Mouse (Mus musculus) urinary bladder, postnatal 36 days (tissue): ENCODE results near the gene Rbm31y.
"Not testable (repeated sequence)": the region's sequence is repeated elsewhere in the genome, so short reads cannot be mapped to it uniquely, and the experiment has no call there.

ENCODE experiments used
- DNase-seq, 2 experiments: peaks; one replicate each; pipeline ENCODE4 v3.0.0; 2022; ENCODE audit warnings: low spot score in 2 of 2, mixed read lengths in 1 of 2

Gene Rbm31y

DNA sequence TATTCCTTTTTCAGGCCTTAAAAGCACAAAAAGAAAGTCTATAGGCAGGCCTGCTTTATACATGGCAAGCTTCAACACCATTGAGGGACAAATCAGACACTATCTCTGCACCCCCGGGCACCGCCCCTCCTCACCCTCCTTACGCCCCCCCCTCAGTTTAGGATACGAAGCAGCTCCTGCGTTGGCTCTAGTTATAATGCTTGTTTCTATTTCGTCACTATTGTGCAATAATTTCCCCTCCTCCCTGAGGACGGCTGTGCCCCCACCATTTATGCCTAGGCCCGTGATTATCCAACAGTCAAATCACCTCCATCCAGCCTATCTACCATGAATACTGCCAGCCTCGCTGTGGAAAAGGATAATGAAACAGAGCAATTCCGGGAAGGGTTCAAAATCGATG is at the start of gene Rbm31y:
TSS of gene Rbm31y (plus strand) at position 301 of the 400 bp plus-strand sequence.
- not testable (repeated sequence) for DNase-seq
